Mouse (Mus musculus): Measurements from ENCODE around the gene Lrp5. TPM values are rescaled to one million over a fixed set of nuclear protein-coding genes. Genes with fewer than 3 reads are reported as not detected.

Gene Lrp5
- total RNA-seq, 2 experiments from 2014 or later = 13.3 to 14.3 TPM

DNA sequence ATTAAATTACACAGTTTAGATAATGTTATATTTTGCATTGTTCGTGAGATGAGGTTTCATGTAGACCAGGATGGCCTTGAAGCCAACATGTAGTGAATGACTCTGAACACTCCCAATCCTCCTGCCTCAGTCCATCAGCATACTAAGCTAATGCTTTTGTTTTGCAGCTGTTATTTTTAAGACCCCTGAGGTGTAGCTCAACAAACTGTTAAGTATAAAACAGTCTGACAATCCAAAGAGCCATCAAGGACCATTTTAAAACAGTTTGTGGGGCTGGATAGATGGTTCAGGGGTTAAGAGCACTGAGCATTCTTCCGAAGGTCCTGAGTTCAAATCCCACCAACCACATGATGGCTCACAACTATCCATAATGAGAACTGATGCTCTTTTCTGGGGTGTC lies 124.1 kb downstream of the Lrp5 start:
- DNase-seq (ENCODE audit: low spot score in 2 of 2) = no peak

DNA sequence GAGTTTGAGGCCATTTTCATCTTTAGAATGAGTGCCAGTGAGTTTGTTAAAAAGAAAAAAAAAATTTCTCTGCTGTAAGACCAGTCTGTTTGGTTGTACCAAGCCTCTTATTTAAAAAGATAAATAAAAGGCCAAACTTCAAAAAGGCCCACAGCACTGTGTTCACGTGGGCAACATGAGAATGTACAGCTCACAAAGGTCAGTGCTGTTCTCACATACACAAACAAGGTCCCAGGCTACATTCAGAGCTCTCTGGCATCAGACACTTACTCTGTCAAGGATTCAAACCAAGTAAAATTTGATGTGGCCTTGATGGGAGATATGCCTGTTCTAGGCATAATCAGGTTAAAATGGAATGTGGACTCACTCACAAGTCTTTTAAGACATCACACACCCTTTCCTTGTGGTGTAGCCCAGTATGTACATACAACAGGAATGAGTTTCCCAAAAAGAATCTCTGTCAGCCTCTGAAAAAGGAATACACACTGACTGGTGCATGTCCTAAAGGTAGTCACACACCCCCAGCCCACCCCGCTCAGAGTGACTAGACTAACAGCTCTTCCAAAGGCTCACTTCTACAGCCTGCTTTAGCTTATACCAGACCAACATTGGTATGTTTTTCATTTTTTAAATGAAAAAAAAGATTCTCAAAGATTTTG lies 130.1 kb downstream of the Lrp5 start:
- no peak for DNase-seq (ENCODE audit: low spot score in 2 of 2)

DNA sequence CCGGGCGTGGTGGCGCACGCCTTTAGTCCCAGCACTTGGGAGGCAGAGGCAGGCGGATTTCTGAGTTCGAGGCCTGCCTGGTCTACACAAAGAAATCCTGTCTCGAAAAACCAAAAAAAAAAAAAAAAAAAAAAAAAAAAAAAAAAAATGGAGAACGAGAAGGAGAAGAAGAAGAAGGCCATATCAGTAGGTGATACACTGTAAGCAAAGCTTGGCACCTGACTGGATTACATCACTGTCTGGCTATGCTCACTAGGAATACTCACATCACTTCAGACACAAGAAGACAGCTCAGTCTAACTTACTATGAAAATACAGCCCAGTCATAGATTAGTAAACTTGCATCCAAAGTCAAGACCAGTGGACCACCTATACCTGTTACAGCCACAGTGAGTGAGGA lies 131.6 kb downstream of the Lrp5 start:
- DNase-seq (ENCODE audit: low spot score in 2 of 2) = no peak

DNA sequence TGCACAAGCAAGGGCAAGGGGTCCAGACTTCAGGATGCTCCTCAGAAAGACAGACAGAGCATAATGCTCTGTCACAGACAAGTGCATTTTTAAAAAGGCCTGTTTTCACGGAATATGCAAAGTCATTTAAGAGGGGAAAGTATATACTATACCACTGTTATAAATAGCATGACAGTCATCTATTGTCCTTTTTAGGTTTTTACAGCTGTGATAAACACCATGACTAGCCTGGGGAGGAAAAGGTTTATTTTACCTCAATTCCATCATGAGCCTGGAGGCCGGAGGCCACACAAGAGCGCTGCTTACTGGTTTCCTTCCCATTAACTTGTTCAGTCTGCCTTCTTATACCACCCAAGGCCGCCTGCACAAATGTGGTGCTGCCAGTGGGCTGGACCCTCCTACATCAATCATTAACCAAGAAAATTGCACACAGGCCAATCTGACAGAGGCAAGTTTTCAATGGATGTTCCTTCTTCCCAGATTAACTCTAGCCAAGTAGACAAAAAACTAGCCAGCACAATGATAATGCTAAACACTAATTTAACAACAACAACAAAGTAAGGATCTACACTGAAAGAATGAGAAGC lies 134.7 kb downstream of the Lrp5 start:
- DNase-seq (ENCODE audit: low spot score in 2 of 2) = no peak

DNA sequence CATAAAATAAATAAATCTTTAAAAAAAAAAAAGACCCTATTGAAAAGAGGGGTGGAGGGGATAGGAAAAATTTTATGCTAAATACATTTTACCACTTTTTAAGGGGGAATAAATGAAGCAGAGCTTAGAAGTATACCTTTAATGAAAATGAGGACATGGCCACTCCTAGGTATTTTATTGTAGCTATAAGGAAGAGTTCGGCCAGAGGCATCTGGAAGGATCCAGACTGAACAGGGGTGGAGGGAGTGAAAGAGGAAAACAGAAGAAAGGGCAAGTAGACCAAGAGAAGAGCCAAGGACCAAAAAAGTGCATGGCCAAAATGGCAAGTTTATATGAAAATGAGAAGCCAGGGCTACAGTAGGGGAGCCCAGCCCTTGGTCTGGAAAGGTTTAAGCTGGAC lies 136.3 kb downstream of the Lrp5 start:
- DNase-seq (ENCODE audit: low spot score in 2 of 2) = no peak

DNA sequence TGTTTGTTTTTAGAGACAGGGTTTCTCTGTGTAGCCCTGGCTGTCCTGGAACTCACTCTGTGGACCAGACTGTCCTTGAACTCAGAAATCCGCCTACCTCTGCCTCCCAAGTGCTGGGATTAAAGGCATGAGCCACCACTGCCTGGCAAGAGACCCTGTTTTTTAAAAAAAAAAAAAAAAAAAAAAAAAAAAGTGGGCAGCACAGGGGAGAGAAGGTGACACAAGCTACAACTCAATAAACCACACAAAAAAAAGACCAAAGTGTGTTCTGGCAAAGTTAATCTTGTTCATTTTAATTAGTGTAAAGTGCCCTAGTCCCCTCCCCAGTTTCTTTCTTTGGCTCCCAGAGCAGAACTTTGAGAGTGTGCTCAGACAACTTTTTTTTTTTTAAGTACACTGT lies 137.1 kb downstream of the Lrp5 start:
- DNase-seq (ENCODE audit: low spot score in 2 of 2) = no peak

DNA sequence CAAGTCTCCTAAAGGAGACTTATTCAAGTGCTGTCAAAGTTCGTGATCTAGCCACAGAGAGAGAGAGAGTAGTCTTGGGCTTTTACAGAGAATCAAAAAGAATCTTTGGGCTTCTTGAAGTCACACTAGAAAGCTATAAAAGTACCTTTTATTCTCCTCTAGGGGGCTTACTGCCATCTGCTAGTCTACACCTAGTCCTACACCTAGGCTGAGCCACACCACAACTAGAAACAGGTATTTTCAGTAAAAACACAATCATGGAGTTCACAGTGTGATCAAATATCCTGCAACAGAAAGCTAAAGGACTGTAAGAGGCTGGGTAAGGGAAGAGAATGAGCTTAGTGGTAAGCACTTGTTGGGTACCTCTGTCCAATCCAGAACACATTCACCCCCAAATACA lies 138.1 kb downstream of the Lrp5 start:
- DNase-seq (ENCODE audit: low spot score in 2 of 2) = no peak

DNA sequence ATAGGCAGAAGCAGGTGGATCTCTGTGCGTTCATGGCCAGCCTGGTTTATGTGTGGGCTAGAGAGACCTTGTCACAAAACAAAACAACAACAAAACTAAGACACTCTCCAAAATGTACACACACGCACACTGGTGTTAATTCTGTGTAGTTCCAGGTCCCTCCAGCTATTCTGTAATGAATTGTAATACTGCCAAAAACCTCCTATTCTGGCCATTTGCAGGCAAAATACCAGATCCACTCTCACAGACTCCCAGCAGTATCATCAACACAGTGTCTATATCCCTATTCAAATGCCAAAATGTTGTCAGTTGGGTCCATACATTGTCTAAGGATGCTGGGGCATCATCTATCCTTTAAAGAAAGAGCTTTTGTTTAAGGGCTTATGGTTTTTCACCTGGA lies 141.4 kb downstream of the Lrp5 start:
- no peak for DNase-seq (ENCODE audit: low spot score in 2 of 2)

DNA sequence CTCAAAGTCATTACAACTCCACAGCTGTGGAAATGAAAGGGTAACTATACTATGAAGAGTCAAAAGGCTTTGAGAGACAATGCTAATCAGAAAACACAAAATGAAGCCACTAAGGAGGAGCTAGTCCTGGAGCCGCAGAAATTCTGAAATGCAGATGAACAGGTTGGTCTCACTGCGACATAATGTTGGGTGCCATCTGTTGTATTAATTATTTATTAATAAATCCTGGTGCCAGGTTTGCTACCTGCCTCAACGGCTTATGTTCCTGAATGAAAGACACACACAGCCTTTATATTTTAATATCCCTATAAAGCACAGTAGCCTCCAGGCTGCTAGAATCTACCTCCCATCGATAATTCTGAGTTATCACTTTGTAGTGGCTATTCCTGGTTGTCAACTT lies 143.8 kb downstream of the Lrp5 start:
- no peak for DNase-seq (ENCODE audit: low spot score in 2 of 2)

DNA sequence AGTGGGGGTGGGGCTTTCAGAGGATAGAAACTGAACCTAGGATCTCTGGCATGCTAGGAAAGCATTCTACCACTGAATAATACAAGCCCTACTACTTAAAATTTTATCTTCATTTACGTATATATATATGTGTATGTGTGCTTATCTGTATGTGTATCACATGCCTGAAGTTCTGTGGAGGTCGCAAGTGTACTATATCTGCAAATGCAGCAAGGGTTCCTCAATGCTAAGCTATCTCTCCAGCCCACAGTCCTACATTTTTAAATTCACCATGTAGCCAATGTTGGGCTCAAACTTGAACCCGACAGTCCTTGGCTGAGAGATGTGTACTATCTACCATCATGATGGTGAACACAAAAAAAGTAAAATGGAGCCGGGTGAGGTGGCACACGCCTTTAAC lies 145.4 kb downstream of the Lrp5 start:
- DNase-seq (ENCODE audit: low spot score in 2 of 2) = no peak

DNA sequence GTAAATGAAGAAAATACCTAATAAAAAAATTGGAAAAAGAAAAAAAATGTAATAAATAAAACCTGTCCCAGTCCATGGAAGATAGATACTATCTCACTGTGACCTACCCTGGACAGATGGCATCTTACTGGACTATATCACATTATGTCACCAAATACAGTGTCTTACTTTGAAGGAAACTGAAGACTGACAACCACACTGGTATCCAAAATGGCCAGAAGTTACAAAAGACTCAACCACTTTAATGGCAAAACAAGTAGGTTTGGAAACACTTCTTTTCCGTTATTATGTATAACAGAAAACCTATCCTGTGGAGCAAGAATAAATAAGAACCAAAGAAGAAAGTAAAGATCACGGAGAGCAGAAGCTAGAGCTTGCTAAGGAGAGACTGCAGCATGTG lies 146.1 kb downstream of the Lrp5 start:
- no peak for DNase-seq (ENCODE audit: low spot score in 2 of 2)

DNA sequence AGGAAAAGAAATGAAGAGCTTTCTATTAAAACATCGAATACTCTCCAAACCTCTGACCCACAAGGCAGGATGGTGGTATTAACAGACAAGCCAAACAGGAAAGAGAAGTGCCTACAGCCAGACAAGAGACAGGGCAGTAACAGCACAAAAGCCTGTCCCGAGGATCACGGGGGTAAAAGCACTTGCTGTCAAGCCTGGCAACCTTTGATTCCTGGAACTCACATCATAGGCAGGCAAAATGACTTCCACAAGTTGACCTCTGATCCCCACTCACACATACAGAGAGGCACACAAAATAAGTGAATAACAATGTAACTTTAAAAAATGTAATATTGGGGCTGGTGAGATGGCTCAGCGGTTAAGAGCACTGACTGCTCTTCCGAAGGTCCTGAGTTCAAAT lies 146.9 kb downstream of the Lrp5 start:
- no peak for DNase-seq (ENCODE audit: low spot score in 2 of 2)

DNA sequence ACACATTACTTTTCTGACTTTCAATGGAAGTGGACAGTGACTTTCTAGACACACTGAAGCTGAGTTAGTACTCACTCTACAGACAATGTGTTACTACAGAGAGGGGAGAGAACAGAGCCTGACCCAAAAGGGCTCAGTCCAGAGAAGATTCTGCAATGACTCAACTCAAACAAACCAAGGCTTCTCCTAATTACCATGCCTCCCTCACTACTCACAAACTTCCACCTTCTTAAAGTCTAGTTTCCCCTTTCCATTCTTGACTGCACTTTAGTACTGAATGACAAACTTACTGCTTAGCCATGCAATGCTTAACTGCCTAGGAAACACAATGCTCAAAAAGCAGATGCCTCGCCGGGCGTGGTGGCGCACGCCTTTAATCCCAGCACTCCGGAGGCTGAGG lies 148.7 kb downstream of the Lrp5 start:
- no peak for DNase-seq (ENCODE audit: low spot score in 2 of 2)

DNA sequence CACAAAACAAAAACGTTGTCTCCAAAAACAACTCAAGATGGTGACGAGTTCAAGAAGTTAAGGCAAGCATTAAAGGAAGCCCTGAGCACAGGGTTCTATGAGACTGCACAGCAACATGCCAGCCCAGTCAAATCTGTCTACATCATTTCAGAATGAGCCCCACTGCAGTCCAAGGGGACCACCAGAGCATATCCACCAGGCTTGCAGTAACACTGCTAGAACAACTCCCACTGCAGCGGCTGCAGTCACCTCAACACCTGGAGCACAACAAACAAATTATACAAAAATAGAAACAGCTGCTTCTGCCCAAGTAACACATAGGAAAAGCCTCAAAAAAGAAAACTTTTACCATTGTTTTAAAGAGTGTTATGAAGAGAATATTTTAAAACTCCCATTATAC lies 151.4 kb downstream of the Lrp5 start:
- DNase-seq (ENCODE audit: low spot score in 2 of 2) = no peak

Other genes with a start within 250 kb of the Lrp5 start
- 10 to 100 TPM; 92.2 TPM for gene Ppp6r3, start 110.8 kb downstream of the Lrp5 start, total RNA-seq (2021)
- gene 1810055G02Rik, start 21.7 kb upstream of the Lrp5 start, total RNA-seq (2021) = 10 to 100 TPM; 25.4 to 39.3 TPM
- gene Kmt5b, start 80.9 kb upstream of the Lrp5 start, total RNA-seq (2021) = 10 to 100 TPM; 72.9 to 76.9 TPM
- 100 to 1,000 TPM in 1 of 2 experiments, 10 to 100 TPM in 1; 98.1 to 104 TPM for gene Chka, start 165.2 kb upstream of the Lrp5 start, total RNA-seq (2021)
- gene Tcirg1, start 220.6 kb upstream of the Lrp5 start, total RNA-seq (2021) = 10 to 100 TPM; 19.1 to 26.0 TPM
- gene Ndufs8, start 226.2 kb upstream of the Lrp5 start, total RNA-seq (2021) = 100 to 1,000 TPM; 134 to 139 TPM
- 1 to 10 TPM; 1.3 to 1.7 TPM for gene Aldh3b1, start 243.2 kb upstream of the Lrp5 start, total RNA-seq (2021)
- 10 to 100 TPM; 13.9 to 20.7 TPM for gene Unc93b1, start 248.6 kb upstream of the Lrp5 start, total RNA-seq (2021)